Mouse (Mus musculus) liver, embryonic 14.5 days (tissue): ENCODE results near the gene Pcdh19.

Source experiments
- CTCF ChIP-seq: IDR thresholded peaks from 2 replicates; pipeline ENCODE4 v1.5.1; 2016; ENCODE audit warnings: antibody characterized with exemption, low read depth, control low read depth
- EP300 ChIP-seq: IDR thresholded peaks from 2 replicates; pipeline ENCODE4 v1.6.1; 2016; ENCODE audit warnings: antibody characterized with exemption, low read depth

GRCm38 (mm10) chrX:133687666-133688151 lies 1.1 kb downstream of the Pcdh19 start:
- no peak for TF ChIP-seq CTCF
- TF ChIP-seq EP300 = no peak
